Mouse (Mus musculus) G1E (cell line): Measurements from ENCODE around the gene Vps37b. TPM values are rescaled to one million over a fixed set of nuclear protein-coding genes. Genes with fewer than 3 reads are reported as not detected.

Experiments
- ATAC-seq: 2 replicates; pipeline ENCODE4 v1.8.0; 2016; ENCODE audit warnings: mild to moderate bottlenecking; ENCODE audit not compliant: insufficient number of reproducible peaks, poor library complexity, low FRiP score, severe bottlenecking; ENCODE audit errors: extremely low read depth
- DNase-seq: peaks from one replicate; pipeline ENCODE4 v3.0.0; 2012; ENCODE audit warnings: low spot score
- H3K27me3 ChIP-seq: 2 replicates; pipeline ENCODE4 v1.6.1; 2012; ENCODE audit warnings: mild to moderate bottlenecking, low read length, inconsistent platforms; ENCODE audit not compliant: insufficient read depth
- H3K36me3 ChIP-seq: replicated peaks from 2 replicates; pipeline ENCODE3; 2012; ENCODE audit warnings: mild to moderate bottlenecking, inconsistent platforms
- H3K4me1 ChIP-seq: 2 replicates; pipeline ENCODE4 v1.6.1; 2012; ENCODE audit warnings: low read depth, low read length, inconsistent platforms, mixed read lengths; ENCODE audit not compliant: insufficient read depth
- H3K4me3 ChIP-seq: 2 replicates; pipeline ENCODE4 v1.5.1; 2012; ENCODE audit warnings: low read depth, mild to moderate bottlenecking, inconsistent platforms, low read length, moderate library complexity, mixed read lengths
- H3K9me3 ChIP-seq: replicated peaks from 2 replicates; pipeline ENCODE4 v1.6.1; 2012; ENCODE audit warnings: inconsistent platforms
- CTCF ChIP-seq: IDR thresholded peaks from 2 replicates; pipeline ENCODE4 v1.5.1; 2012; ENCODE audit warnings: low read depth, low read length, inconsistent platforms, mixed read lengths
- GATA1 ChIP-seq: IDR thresholded peaks from 2 replicates; pipeline ENCODE4 v1.6.1; 2012; ENCODE audit warnings: borderline replicate concordance, low read length, inconsistent platforms, mixed read lengths
- GATA2 ChIP-seq: IDR thresholded peaks from 2 replicates; pipeline ENCODE4 v1.6.1; 2012; ENCODE audit warnings: low read depth, low read length, inconsistent platforms, borderline replicate concordance
- POLR2AphosphoS5 ChIP-seq: IDR thresholded peaks from 2 replicates; pipeline ENCODE4 v1.6.1; 2012; ENCODE audit warnings: low read depth, low read length, inconsistent platforms; ENCODE audit not compliant: insufficient replicate concordance
- TAL1 ChIP-seq: conservative IDR thresholded peaks from 2 replicates; pipeline ENCODE4 v1.6.1; 2012; ENCODE audit warnings: low read depth, low read length, inconsistent platforms, mixed read lengths
- polyA plus RNA-seq: library from polyadenylated mRNA; stranded (reverse); fragments of >175 nt; gene quantifications from 2 replicates; pipeline ENCODE4 v1.2.3, GENCODE M21; 2012
- total RNA-seq, 2 experiments: library from RNA; stranded (forward) in 1 of 2; stranded (reverse) in 1 of 2; fragments of 200-1000 nt in 1 of 2; fragments of >200 nt in 1 of 2; fragmentation: Nextera tagmentation in 1 of 2; gene quantifications; 2 replicates each; pipeline ENCODE4 v1.2.3; 2014 to 2017

The Vps37b gene
- total and polyA plus RNA-seq, 3 experiments, result 26.2 to 135 (median 64.1) TPM

DNA sequence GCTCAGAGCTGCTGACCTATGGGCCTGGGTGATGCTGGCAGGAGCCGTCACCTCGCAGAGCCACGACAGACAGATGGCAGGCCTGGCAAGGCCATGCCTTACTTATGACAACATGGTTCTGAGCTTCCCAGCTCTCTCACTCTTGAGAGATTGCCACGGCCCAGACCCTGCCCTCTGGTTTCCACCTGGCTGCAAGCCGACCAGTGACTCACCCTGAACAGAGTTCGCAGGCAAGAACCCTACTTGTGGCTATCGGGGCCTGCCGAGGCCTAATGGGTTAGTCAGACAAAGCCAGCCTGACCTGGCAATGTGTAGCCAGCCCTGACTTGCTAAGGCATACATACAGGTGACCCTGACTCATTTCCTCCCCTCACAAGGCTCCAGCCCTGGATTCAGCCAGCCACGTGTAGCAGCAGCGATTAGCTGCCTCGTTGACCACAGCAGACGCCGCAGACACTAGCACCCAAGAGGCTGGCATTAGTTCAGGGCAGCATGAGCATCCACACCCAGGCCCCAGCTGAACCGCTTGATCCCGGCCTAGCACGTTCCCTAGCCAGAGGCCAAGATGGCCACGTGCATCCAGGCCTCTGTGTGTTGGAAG is 25.1 kb downstream of the Vps37b start:
- Histone ChIP-seq H3K9me3 (no peaks in the 10 kb centered on the region), H3K36me3 (peaks cover 99% of the 10 kb centered on the region), H3K4me1 (peaks cover 19% of the 10 kb centered on the region), H3K27me3 (no peaks in the 10 kb centered on the region), H3K4me3 (no peak overlapping the region)
- TF ChIP-seq TAL1 (no peak), CTCF (no peak), GATA1 (no peak), POLR2AphosphoS5 (no peak), GATA2 (no peak)
- DNase-seq (no peak), ATAC-seq (no peak)

DNA sequence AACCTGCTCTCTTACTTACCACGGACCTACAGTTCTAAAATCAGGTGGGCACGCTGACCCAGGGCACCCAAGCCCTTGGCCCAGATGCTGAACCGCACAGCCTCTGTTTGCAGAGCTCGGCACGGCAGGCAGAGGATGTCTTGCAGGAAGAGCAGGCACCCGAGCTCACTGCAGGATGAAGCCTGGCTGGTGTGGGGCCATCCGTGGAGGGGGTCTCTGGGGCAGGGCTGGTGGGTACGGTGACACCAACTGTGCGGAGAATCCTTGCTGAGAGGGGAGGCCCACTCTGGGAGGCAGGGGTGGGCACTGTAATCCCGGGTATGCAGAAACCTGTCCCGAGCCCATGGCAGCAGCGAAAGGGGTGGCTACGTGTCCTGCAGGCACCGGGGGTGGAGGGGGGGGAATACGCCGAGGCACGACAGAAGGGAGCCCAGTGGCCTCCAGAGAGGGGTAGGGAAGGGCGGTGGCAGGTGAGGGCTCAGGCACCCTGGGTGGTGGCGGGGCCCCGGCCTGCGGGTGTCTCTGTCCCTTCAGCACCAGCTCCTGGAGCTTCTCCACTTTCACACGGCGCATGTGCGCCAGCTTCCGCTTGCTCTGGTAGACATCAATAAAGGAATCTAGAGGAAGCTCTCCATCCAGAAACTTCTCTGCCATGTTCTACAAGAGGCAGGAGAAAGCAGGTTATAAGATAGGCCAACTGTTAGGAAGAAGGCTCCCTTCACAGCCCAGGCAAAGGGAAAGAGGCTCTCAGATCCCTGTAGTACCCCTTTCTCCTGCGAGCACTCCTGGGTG is 25.8 kb downstream of the Vps37b start:
- ATAC-seq, result no peak
- no peak for TF ChIP-seq GATA1
- TF ChIP-seq CTCF, result no peak
- no peak for TF ChIP-seq GATA2
- TF ChIP-seq TAL1, result no peak
- no peak for TF ChIP-seq POLR2AphosphoS5

DNA sequence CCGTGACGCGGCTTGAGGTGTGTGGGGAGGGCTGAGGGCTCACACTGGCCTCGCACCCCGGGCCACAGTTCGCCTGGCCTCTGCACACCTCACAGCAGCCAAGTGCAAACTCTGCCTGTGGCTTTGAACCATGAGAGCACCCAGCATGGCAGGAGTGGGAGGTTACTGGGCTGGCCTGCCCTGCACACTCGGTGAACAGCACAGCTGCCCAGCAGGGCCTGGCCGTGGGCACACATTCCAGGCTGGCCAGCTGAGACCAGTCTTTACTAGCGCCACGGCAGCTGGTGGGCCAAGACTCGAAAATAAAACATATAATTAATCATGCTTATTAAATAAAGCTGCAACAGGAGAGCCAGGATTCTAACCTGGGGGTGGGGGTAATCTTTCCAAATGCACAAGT is 26.5 kb downstream of the Vps37b start:
- H3K4me1 ChIP-seq, result peaks cover 10% of the 10 kb centered on the region
- peak overlapping the region; percentile 21; the same call in 1 of the 2 replicates for H3K4me3 ChIP-seq
- DNase-seq, result no peak
- no peaks in the 10 kb centered on the region for H3K9me3 ChIP-seq
- H3K36me3 ChIP-seq, result peaks cover 99% of the 10 kb centered on the region
- TF ChIP-seq CTCF, result no peak
- TF ChIP-seq TAL1, result no peak
- no peak for TF ChIP-seq GATA1
- no peak for TF ChIP-seq POLR2AphosphoS5
- no peak for TF ChIP-seq GATA2
- no peak for ATAC-seq
- H3K27me3 ChIP-seq, result no peaks in the 10 kb centered on the region

More for the DNA sequence above, 25.8 kb downstream of the Vps37b start:
- no peaks in the 10 kb centered on the region for H3K27me3 ChIP-seq
- no peaks in the 10 kb centered on the region for H3K9me3 ChIP-seq
- H3K4me1 ChIP-seq, result peaks cover 12% of the 10 kb centered on the region
- peaks cover 99% of the 10 kb centered on the region for H3K36me3 ChIP-seq
- H3K4me3 ChIP-seq, result peak overlapping the region; percentile 7; the same call in 1 of the 2 replicates
- no peak for DNase-seq

DNA sequence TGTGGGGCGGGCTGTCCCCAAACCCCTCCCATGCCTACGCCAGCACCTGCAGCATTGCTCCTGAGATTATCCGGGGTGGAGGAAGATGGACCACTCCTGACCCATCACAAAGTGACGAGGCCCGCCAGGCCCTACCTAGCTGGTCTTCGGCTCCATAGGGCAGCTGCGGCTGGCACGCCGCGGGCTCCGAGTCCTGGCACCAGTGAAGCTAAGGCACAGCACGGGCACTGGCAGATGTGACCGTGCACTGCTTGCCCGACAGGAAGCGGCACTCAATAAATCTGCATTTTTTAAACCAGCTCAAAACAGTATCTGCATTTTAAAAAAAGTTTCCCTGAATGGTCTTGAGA is 26.9 kb downstream of the Vps37b start:
- H3K4me1 ChIP-seq, result peaks cover 9% of the 10 kb centered on the region; the same call in 1 of the 2 replicates
- no peak overlapping the region; the same call in 1 of the 2 replicates for H3K4me3 ChIP-seq
- no peaks in the 10 kb centered on the region for H3K27me3 ChIP-seq
- TF ChIP-seq GATA2, result no peak
- no peak for TF ChIP-seq TAL1
- no peak for TF ChIP-seq POLR2AphosphoS5
- no peak for TF ChIP-seq GATA1
- TF ChIP-seq CTCF, result no peak
- DNase-seq (no peak), ATAC-seq (no peak)
- no peaks in the 10 kb centered on the region for H3K9me3 ChIP-seq
- peaks cover 99% of the 10 kb centered on the region for H3K36me3 ChIP-seq

DNA sequence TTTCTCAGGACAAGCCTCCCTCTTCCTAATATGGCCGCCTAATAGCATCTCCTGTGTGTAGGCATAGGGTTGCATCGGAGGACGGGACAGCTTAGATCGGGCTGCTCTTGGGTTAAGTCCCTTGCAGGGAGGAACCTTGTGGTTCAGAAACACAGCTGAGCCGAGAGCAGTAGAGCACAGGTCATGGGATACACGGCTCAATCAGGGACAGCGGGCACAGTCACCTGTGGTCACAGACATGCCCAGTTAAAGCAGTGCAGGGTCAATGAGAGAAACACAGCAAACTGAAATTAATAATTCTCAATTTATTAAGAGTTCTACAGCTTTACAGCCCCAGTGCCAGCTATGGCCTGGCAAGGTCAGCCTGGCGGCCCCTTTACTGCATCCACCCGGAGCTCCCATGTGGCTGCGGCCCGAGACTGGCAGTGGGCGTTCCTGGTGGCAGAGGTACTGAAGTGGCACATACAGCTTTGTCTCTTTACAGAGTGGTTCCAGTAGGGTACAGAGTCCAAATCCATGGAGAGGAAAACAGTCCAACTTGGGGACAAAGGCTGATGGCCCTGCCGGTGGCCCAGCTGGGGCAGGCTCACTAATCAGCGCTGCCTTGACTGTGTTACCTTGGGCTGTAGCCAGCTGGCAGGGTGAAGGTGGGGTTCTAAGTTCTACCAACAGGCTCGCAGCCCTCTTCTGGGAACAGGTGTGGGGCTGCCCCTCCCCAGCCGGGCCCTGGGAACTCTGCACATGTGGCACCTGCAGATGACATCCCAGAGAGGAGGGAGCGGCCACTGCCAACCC is 27.5 kb downstream of the Vps37b start:
- Histone ChIP-seq H3K9me3 (no peaks in the 10 kb centered on the region), H3K4me1 (peaks cover 9% of the 10 kb centered on the region; the same call in 1 of the 2 replicates), H3K36me3 (peaks cover 99% of the 10 kb centered on the region), H3K4me3 (no peak overlapping the region; the same call in 1 of the 2 replicates), H3K27me3 (no peaks in the 10 kb centered on the region)
- TF ChIP-seq GATA2 (no peak), POLR2AphosphoS5 (no peak), TAL1 (no peak), CTCF (no peak), GATA1 (no peak)
- ATAC-seq (no peak), DNase-seq (no peak)

DNA sequence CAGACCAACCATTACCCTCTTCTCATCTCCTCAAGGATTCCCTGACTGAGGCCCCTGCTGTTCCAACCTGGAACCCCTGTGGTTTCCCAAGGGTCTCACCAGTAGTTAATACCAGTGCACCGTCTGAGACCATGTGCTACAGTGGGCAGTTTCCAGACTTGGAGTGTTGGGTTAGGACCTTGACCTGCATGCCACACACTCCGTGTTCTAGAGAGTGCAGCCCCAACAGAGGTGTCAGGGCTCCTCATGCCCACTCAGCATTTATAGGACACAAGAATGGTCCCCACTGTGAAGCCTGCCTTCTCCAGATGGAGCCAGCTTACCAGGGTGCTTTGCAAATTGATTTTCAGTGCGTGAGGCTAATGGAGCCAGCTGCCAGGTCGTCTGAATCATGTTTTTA is 28.7 kb downstream of the Vps37b start:
- Histone ChIP-seq H3K27me3 (no peaks in the 10 kb centered on the region), H3K9me3 (no peaks in the 10 kb centered on the region), H3K4me1 (peaks cover 11% of the 10 kb centered on the region), H3K36me3 (peaks cover 99% of the 10 kb centered on the region), H3K4me3 (no peak overlapping the region)
- TF ChIP-seq GATA1 (no peak), POLR2AphosphoS5 (no peak), TAL1 (no peak), GATA2 (no peak), CTCF (no peak)
- DNase-seq (no peak), ATAC-seq (no peak)
